Mouse (Mus musculus): ENCODE measurements at regions not wholly inside any gene's neighbourhood (a gene's known extent, or its start where the extent isn't known, plus 50 kb on each side); places are given as distances from the start of the nearest gene placed in this dataset.

DNA sequence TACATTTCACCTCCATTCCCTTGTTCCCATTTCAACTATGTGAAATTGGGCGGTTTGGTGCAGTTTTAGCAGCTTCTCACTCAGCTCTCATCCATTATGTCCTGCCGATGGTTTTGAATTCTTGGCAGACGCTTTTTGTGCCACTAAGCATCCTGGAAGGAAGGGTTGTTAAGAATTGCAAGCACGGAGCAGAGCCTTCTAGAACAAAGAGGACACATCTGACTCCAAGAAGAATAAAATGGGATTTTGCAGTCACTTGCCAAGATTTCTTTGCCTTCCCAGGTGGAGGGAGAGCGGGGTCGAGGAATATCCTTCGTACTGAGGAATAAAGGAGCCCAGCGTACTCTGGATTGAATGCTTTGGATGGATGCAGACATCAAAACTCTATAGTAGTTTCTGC is 176.7 kb upstream of the Cep162 start:
- Histone ChIP-seq H3K4me2 (peak overlapping the region; percentile 25), H3K9me3 (replicated peaks) (no peaks in the 10 kb centered on the region), H3K4me1 (peaks cover 10% of the 10 kb centered on the region; the same call in 1 of the 2 replicates), H3K27ac (no peak overlapping the region), H3K36me3 (ENCODE audit: poor library complexity, severe bottlenecking) (no peaks in the 10 kb centered on the region), H3K4me3 (no peak overlapping the region), H3K27me3 (no peaks in the 10 kb centered on the region), H3K9ac (no peak overlapping the region)
- 42% methylated on average over 8 of the region's 8 CpGs for WGBS
- ATAC-seq = peak; percentile 66

DNA sequence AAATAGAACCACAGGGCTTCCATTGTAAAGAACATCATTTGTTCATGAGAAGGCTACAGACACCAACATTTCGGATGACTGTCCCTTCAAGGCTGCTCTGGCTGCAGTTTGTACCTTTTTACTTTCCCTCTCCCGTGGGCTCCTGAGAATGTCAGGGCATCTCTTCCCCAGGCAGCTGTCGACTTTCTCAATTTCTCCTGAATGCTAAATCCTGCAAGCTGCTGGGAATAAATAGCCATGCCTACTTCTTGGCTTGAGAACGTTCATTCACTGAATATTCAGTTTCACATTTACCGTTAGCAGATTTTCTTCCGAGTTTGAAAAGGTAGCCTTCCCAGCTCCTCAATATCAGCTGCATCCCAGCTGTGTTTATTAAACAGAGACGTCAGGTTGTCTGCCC is 176.2 kb upstream of the Cep162 start:
- no peaks in the 10 kb centered on the region for H3K27me3 ChIP-seq
- no peak overlapping the region for H3K9ac ChIP-seq
- no peak overlapping the region for H3K4me2 ChIP-seq
- H3K36me3 ChIP-seq (ENCODE audit: poor library complexity, severe bottlenecking) = no peaks in the 10 kb centered on the region
- peaks cover 10% of the 10 kb centered on the region; the same call in 1 of the 2 replicates for H3K4me1 ChIP-seq
- no peaks in the 10 kb centered on the region for H3K9me3 ChIP-seq (replicated peaks)
- no peak overlapping the region for H3K27ac ChIP-seq
- WGBS = 62% methylated on average over 7 of the region's 7 CpGs
- peak; percentile 50 for ATAC-seq
- H3K4me3 ChIP-seq = no peak overlapping the region

DNA sequence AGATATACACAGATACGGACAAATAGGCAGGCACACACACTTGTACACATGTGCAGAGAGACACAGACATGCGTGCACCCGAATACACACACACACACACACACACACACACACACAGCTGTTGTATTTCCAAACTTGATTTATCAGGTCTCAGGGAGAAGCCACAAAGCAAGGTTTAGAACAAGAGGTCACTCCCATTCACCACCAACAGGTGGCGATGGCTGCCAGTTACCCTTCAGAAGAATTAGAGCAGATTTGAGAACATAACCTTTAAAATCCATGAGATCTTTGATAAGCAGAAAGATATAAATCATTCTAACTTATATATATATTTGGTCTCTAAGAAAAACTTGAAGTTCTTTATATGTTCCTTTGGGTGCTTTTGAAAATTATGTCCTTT is 169.9 kb upstream of the Cep162 start:
- H3K27me3 ChIP-seq = peaks cover 6% of the 10 kb centered on the region; the same call in 1 of the 2 replicates
- H3K4me1 ChIP-seq = no peaks in the 10 kb centered on the region
- H3K4me2 ChIP-seq = no peak overlapping the region
- H3K9me3 ChIP-seq (replicated peaks) = no peaks in the 10 kb centered on the region
- H3K27ac ChIP-seq = no peak overlapping the region
- no peak overlapping the region for H3K9ac ChIP-seq
- ATAC-seq = no peak
- no peak overlapping the region for H3K4me3 ChIP-seq
- WGBS = 64% methylated on average over 4 of the region's 4 CpGs
- H3K36me3 ChIP-seq (ENCODE audit: poor library complexity, severe bottlenecking) = no peaks in the 10 kb centered on the region

DNA sequence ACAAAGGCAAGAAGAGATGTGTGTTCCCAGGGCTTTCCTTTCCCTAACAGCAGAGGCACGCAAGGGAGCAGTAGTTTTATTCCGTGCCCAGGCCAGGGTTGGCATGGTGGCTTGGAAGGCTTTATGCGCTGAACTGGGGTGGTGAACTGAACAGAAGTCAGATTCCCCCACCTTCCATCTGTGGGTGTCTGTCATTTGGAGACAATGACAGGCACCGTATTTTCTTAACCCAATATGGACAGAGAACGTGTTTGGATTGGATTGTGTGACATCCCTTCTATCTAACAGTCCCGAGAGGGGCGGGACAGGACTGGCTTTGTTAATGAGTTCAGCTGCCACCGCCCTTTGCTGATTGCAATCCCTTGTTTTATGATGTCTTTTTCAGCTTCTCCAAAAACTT is 165.8 kb upstream of the Cep162 start:
- Histone ChIP-seq H3K9ac (no peak overlapping the region), H3K4me2 (no peak overlapping the region), H3K9me3 (replicated peaks) (no peaks in the 10 kb centered on the region), H3K4me1 (no peaks in the 10 kb centered on the region), H3K36me3 (ENCODE audit: poor library complexity, severe bottlenecking) (no peaks in the 10 kb centered on the region), H3K4me3 (no peak overlapping the region), H3K27ac (no peak overlapping the region), H3K27me3 (peaks cover 6% of the 10 kb centered on the region; the same call in 1 of the 2 replicates)
- WGBS = 51% methylated on average over 8 of the region's 8 CpGs
- ATAC-seq = no peak

DNA sequence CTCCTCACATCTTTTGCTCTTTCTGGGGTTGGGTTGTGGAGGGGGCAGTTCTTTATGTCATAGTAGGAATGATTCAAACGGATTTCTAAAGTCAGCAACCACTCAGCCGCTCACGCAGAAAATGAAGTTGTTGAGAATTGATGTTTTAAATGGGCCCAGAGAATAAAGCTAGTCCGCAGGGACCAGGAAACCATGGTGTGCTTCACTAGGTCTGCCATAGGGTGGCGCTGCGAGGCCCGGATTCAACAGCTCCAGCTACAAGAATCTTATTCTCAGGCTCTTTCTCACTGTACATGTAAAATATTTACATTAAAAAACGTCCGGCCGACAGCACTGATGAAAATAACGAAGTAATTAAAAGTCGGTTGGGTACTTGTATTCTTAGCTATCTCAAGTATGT is 164.0 kb upstream of the Cep162 start:
- Histone ChIP-seq H3K36me3 (ENCODE audit: poor library complexity, severe bottlenecking) (no peaks in the 10 kb centered on the region), H3K4me2 (no peak overlapping the region), H3K27me3 (peaks cover 6% of the 10 kb centered on the region; the same call in 1 of the 2 replicates), H3K4me3 (no peak overlapping the region), H3K27ac (no peak overlapping the region), H3K4me1 (no peaks in the 10 kb centered on the region), H3K9me3 (replicated peaks) (no peaks in the 10 kb centered on the region), H3K9ac (no peak overlapping the region)
- 7% methylated on average over 12 of the region's 12 CpGs for WGBS
- ATAC-seq = peak; percentile 85

DNA sequence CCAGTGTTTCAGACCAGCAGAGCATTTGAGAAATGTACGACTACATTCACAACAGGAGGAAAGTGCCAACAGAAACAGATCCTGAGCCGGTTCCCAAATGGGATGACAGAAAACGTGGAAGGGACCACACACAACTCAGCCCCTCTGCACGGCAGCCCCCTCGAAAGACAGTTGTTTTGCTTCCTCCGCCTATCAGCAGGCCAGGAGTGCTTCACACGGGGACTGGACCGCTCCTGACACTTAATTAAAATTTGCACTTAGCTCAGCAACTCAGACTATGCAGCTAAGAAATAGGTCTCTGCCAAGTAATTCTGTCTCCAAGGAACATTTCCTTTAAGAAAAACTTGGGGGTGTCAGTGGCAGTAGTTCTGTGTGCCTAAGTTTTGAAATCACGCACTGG is 157.6 kb upstream of the Cep162 start:
- no peaks in the 10 kb centered on the region for H3K27me3 ChIP-seq
- no peak overlapping the region for H3K9ac ChIP-seq
- no peak for ATAC-seq
- H3K4me3 ChIP-seq = no peak overlapping the region
- no peaks in the 10 kb centered on the region for H3K4me1 ChIP-seq
- WGBS = 49% methylated on average over 9 of the region's 9 CpGs
- H3K9me3 ChIP-seq (replicated peaks) = no peaks in the 10 kb centered on the region
- no peak overlapping the region for H3K4me2 ChIP-seq
- no peak overlapping the region for H3K27ac ChIP-seq
- H3K36me3 ChIP-seq (ENCODE audit: poor library complexity, severe bottlenecking) = no peaks in the 10 kb centered on the region

DNA sequence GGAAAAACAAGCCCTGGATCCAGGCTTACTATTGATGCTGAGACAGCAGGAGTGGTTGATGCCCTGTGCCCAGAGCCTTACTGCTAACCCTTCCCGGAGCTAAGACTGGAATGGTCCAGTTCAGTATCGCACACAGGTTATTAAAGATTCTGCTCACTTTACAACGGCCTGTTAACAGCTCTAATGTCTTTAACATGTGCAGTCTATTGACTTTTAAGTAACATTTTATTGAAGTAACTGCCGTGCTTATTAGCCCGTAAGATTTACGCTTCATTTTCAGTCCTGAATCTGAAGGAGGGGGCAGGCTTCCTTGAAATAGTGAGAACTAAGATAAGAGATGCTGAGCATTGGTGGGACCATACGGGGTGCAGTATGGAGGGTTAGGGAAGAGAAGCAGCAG is 155.7 kb upstream of the Cep162 start:
- Histone ChIP-seq H3K27ac (no peak overlapping the region), H3K36me3 (ENCODE audit: poor library complexity, severe bottlenecking) (no peaks in the 10 kb centered on the region), H3K4me3 (no peak overlapping the region), H3K9me3 (replicated peaks) (no peaks in the 10 kb centered on the region), H3K4me1 (no peaks in the 10 kb centered on the region), H3K4me2 (no peak overlapping the region), H3K27me3 (no peaks in the 10 kb centered on the region), H3K9ac (no peak overlapping the region)
- WGBS = 88% methylated on average over 7 of the region's 7 CpGs
- ATAC-seq = no peak

DNA sequence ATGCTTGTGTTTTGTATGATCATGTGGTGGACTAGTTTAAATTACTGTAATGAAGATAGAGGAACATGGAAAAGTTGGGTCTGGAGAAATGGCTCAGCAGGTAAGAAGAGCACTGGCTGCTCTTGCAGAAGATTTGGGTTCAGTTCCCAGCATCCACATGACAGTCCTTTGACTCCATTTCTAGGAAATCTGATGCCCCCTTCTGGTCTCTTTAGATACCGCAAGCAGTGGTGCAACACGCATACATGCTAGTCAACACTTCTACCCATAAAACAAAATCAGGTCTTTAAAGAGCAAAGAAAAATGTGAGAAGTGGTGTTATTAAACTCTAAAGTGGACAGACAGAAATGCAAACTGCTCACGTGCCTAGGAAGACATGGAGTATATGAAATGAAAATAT is 154.4 kb upstream of the Cep162 start:
- ATAC-seq = no peak
- no peak overlapping the region for H3K4me3 ChIP-seq
- no peak overlapping the region for H3K27ac ChIP-seq
- WGBS = 90% methylated on average over 3 of the region's 3 CpGs
- no peak overlapping the region for H3K9ac ChIP-seq
- H3K4me1 ChIP-seq = no peaks in the 10 kb centered on the region
- no peaks in the 10 kb centered on the region for H3K27me3 ChIP-seq
- no peaks in the 10 kb centered on the region for H3K9me3 ChIP-seq (replicated peaks)
- H3K36me3 ChIP-seq (ENCODE audit: poor library complexity, severe bottlenecking) = no peaks in the 10 kb centered on the region
- H3K4me2 ChIP-seq = no peak overlapping the region

DNA sequence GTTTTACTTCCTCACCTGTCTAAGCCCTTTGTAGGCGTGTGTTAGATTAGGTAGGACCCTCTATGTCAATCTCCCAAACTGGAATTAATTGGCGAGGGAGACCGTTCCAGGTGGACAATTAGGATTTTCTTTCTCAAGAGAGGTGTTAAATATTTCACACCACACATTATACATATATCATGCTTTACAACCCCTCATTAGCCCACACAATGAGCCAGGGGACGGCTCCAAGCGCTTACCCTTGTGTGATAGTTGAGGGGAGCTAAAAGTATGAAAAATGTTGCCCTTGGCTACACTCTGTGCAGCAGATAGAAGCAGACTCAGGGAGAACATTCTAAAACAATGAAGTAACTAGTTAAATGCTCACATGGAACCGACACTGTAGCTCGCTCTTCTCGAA is 153.5 kb upstream of the Cep162 start:
- Histone ChIP-seq H3K9me3 (replicated peaks) (no peaks in the 10 kb centered on the region), H3K27ac (no peak overlapping the region), H3K27me3 (no peaks in the 10 kb centered on the region), H3K9ac (no peak overlapping the region), H3K4me1 (no peaks in the 10 kb centered on the region), H3K4me2 (no peak overlapping the region), H3K36me3 (ENCODE audit: poor library complexity, severe bottlenecking) (no peaks in the 10 kb centered on the region), H3K4me3 (no peak overlapping the region)
- ATAC-seq = no peak
- 85% methylated on average over 8 of the region's 8 CpGs for WGBS

DNA sequence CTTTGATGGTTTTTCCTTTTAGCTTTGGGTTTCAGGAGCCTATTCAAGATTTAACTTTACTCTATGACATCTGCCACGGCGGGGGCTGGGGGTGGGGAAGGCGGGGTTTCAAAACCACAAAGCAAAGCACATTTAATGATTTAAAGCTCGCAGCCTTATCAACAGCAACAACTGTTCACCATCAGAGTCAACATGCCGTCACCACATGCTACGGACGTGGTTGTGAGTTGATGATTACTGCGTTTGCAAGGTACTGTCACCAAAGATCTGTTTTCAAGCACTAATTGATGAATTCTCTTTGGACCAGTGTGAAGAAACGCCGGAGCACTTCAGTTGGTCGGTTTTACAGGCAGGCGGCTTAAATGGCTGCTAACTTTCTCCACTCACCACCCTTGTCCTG is 151.1 kb upstream of the Cep162 start:
- H3K4me2 ChIP-seq = no peak overlapping the region
- no peak overlapping the region for H3K4me3 ChIP-seq
- H3K36me3 ChIP-seq (ENCODE audit: poor library complexity, severe bottlenecking) = no peaks in the 10 kb centered on the region
- H3K4me1 ChIP-seq = no peaks in the 10 kb centered on the region
- no peaks in the 10 kb centered on the region for H3K9me3 ChIP-seq (replicated peaks)
- no peaks in the 10 kb centered on the region for H3K27me3 ChIP-seq
- WGBS = 80% methylated on average over 12 of the region's 12 CpGs
- H3K27ac ChIP-seq = no peak overlapping the region
- no peak overlapping the region for H3K9ac ChIP-seq
- ATAC-seq = no peak

DNA sequence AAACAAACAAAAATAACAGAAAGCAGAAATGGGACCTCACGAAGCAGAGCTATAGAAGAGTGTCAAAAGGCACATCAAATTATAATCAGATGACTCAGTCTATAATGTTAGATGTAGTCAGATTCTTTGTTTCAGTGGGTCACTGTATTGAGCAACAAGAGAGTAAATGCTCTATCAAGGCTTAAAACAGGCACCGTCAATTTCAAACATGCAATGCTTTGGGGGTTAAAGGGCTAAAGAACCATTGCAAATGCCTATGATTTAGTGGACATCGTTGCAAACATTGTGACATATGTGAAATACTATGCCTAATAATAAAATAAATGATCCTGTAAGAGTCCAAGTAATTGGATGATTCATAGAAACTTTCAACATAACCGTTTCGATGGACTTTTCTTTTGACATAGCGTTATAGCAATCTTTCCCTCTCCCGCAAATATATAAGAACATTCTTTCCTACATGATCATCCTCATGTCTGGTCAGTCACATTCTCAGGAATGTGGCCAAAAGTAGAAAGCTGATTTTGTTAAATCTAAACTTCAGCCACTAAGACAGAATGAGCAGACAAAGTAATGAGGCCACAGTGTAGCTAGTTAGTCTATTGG is 149.9 kb upstream of the Cep162 start:
- WGBS = 92% methylated on average over 7 of the region's 7 CpGs
- H3K4me2 ChIP-seq = no peak overlapping the region
- no peak overlapping the region for H3K4me3 ChIP-seq
- ATAC-seq = no peak
- no peak overlapping the region for H3K27ac ChIP-seq
- no peak overlapping the region for H3K9ac ChIP-seq
- no peaks in the 10 kb centered on the region for H3K27me3 ChIP-seq
- no peaks in the 10 kb centered on the region for H3K9me3 ChIP-seq (replicated peaks)
- H3K36me3 ChIP-seq (ENCODE audit: poor library complexity, severe bottlenecking) = no peaks in the 10 kb centered on the region
- no peaks in the 10 kb centered on the region for H3K4me1 ChIP-seq

DNA sequence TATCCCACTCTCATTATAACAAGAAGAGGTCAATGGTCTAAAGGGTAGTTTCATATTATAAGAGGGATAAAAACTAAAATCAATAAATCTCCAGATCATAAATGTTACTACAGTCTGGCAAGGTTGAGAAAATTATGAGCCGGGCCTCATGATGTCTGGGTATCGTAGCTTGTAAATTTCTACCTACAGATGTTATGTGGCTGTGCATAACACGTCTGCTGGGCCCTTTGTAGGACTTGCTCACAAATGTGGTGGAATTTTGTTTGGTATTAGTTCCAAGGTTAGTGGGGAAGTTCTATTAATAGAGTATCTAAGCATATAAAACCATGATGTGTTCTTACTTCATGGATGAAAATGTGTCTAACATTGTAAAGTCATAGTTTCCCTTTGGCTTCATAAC is 146.7 kb upstream of the Cep162 start:
- H3K36me3 ChIP-seq (ENCODE audit: poor library complexity, severe bottlenecking) = no peaks in the 10 kb centered on the region
- no peak for ATAC-seq
- no peak overlapping the region for H3K4me2 ChIP-seq
- H3K4me3 ChIP-seq = no peak overlapping the region
- H3K9ac ChIP-seq = no peak overlapping the region
- H3K9me3 ChIP-seq (replicated peaks) = no peaks in the 10 kb centered on the region
- no peaks in the 10 kb centered on the region for H3K4me1 ChIP-seq
- H3K27ac ChIP-seq = no peak overlapping the region
- H3K27me3 ChIP-seq = no peaks in the 10 kb centered on the region
- 91% methylated on average over 3 of the region's 3 CpGs for WGBS

DNA sequence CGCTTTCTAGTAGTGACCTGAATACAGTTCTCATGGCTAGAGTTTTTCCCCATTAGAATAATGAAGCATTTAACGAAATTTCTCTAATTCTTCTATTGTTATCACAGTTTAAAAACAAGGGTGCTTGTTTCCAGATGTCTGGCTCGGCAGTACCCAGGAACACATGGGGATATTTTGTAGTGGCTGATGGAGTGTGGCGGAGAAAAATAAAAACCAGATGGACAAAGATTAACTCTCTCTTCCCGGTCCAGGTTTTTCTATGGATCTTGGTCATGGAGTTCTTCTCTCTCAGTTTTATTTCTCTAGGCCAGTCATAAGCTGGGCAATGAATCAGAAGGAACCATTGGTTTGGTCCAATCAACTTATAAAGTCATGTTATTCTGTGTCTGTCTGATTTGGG is 132.2 kb upstream of the Cep162 start:
- H3K4me1 ChIP-seq = no peaks in the 10 kb centered on the region
- no peak overlapping the region for H3K4me2 ChIP-seq
- no peak for ATAC-seq
- H3K9me3 ChIP-seq (replicated peaks) = no peaks in the 10 kb centered on the region
- no peak overlapping the region for H3K9ac ChIP-seq
- no peak overlapping the region for H3K27ac ChIP-seq
- WGBS = 79% methylated on average over 5 of the region's 5 CpGs
- H3K27me3 ChIP-seq = no peaks in the 10 kb centered on the region
- H3K36me3 ChIP-seq (ENCODE audit: poor library complexity, severe bottlenecking) = no peaks in the 10 kb centered on the region
- no peak overlapping the region for H3K4me3 ChIP-seq

All from forebrain, embryonic 13.5 days (tissue).